Mouse (Mus musculus): ENCODE data around the gene Efna5. TPM values are rescaled to one million over a fixed set of nuclear protein-coding genes. Genes with fewer than 3 reads are reported as not detected.

Efna5 gene
- polyA plus RNA-seq, 1 experiment from 2014 or later: 32.3 TPM

DNA sequence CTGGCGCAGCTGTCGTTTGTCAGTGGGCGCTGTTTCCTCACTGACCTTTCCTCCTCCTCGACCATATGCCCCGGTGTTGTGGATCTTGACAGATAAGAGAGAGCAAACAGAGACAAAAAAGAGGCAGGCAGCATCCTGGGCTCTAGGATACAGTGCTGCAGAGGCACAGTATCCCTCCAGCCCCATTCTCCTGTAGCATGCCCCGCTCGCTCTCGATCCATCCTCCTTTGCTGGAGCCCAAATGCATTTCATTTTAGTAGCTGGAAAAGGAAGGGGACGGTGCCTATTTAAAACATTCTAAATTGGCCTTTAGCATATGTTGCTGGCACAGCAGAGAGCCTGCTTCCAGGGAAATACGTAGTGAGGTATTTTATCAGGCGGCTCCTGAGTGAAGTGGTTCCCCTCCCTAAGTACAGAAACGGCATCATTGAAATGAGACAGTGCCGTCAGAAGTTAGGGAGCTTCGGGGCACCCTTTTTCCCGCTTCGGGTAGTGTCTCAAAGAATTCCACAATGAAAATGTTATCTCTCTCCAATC lies 225.2 kb downstream of the Efna5 start:
- Histone ChIP-seq H3K4me3 (ENCODE audit: low read length) (no peak overlapping the region), H3K27me3 (replicated peaks; ENCODE audit: control insufficient read depth, insufficient read depth, low read length) (no peaks in the 10 kb centered on the region), H3K36me3 (ENCODE audit: control insufficient read depth, insufficient read depth, low read length) (no peaks in the 10 kb centered on the region), H3K9me3 (ENCODE audit: control insufficient read depth, low read length) (no peaks in the 10 kb centered on the region), H3K9ac (ENCODE audit: low read depth, low read length) (no peak overlapping the region), H3K4me1 (ENCODE audit: control insufficient read depth, insufficient read depth, low read depth, low read length) (peaks cover 10% of the 10 kb centered on the region), H3K4me2 (ENCODE audit: low read length) (no peak overlapping the region), H3K27ac (ENCODE audit: low read depth, low read length) (no peak overlapping the region)
- no peak for ATAC-seq
- WGBS: 63% methylated on average over 16 of the region's 16 CpGs

GRCm38 (mm10) chr17:62652451-62652850 lies 228.7 kb downstream of the Efna5 start:
- 65% methylated on average over 6 of the region's 6 CpGs for WGBS
- Histone ChIP-seq H3K4me2 (ENCODE audit: low read length) (no peak overlapping the region), H3K9me3 (ENCODE audit: control insufficient read depth, low read length) (no peaks in the 10 kb centered on the region), H3K27me3 (replicated peaks; ENCODE audit: control insufficient read depth, insufficient read depth, low read length) (no peaks in the 10 kb centered on the region), H3K27ac (ENCODE audit: low read depth, low read length) (no peak overlapping the region), H3K9ac (ENCODE audit: low read depth, low read length) (no peak overlapping the region), H3K4me1 (ENCODE audit: control insufficient read depth, insufficient read depth, low read depth, low read length) (no peaks in the 10 kb centered on the region; the same call in 1 of the 2 replicates), H3K4me3 (ENCODE audit: low read length) (no peak overlapping the region), H3K36me3 (ENCODE audit: control insufficient read depth, insufficient read depth, low read length) (no peaks in the 10 kb centered on the region)
- ATAC-seq: no peak

DNA sequence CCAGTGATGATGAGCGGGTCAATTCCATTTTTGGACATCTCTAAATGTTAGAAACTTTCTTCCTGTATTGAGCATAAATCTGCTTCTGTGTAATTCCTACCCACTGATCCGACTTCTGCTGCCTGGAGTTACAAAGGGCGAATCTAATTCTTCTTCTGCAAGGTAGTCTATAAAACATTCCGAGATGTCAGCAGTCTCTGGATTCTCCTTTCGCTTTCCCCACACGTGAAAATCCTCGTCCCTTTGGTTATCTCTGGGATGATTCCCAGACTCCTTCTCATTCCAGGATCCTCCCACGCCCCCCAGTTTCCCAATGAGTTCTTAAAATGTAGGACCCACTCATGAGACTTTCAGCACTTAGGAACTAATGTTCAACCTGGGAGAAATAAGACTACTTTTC lies 229.4 kb downstream of the Efna5 start:
- no peaks in the 10 kb centered on the region for H3K27me3 ChIP-seq (replicated peaks; ENCODE audit: control insufficient read depth, insufficient read depth, low read length)
- 85% methylated on average over 8 of the region's 8 CpGs for WGBS

DNA sequence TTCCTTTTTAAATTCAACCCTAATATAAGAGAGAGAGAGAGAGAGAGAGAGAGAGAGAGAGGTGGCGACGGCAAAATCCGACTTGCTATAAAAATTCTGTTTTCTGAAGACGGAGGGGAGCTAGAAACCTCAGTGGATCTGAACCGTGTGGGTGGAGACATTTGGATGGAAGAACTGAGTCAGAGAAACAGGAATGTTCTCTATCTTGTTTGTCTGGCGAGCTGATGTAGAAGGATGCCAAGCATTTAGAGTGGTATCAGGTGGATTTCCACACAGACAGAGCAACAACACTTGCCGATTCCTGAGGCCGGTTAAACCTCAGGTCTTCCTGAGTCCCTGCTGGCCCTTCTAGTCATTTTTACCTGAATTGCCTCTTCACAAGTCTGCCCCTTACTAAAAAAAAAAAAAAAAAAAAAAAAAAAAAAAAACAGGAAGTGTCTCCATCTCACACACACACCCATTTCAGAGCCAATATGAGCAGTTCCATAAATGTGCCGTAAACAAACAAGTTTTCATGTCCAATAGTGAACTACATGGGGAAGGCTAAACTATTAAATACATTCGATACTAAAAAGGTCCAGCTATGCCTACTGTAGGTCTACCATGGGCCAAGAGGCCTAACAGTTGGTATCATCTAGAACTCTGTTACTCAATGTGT lies 231.7 kb downstream of the Efna5 start:
- Histone ChIP-seq H3K27ac (ENCODE audit: low read depth, low read length) (no peak overlapping the region), H3K4me2 (ENCODE audit: low read length) (no peak overlapping the region), H3K36me3 (ENCODE audit: control insufficient read depth, insufficient read depth, low read length) (no peaks in the 10 kb centered on the region), H3K9me3 (ENCODE audit: control insufficient read depth, low read length) (no peaks in the 10 kb centered on the region), H3K4me3 (ENCODE audit: low read length) (no peak overlapping the region), H3K9ac (ENCODE audit: low read depth, low read length) (no peak overlapping the region), H3K4me1 (ENCODE audit: control insufficient read depth, insufficient read depth, low read depth, low read length) (no peaks in the 10 kb centered on the region), H3K27me3 (replicated peaks; ENCODE audit: control insufficient read depth, insufficient read depth, low read length) (no peaks in the 10 kb centered on the region)
- ATAC-seq: 0 out of 2 replicates have a peak, but pooled peaks have one; percentile 44
- WGBS: 93% methylated on average over 10 of the region's 10 CpGs

More for the DNA sequence above, 229.4 kb downstream of the Efna5 start:
- Histone ChIP-seq H3K36me3 (ENCODE audit: control insufficient read depth, insufficient read depth, low read length) (no peaks in the 10 kb centered on the region), H3K9ac (ENCODE audit: low read depth, low read length) (no peak overlapping the region), H3K9me3 (ENCODE audit: control insufficient read depth, low read length) (no peaks in the 10 kb centered on the region), H3K4me1 (ENCODE audit: control insufficient read depth, insufficient read depth, low read depth, low read length) (no peaks in the 10 kb centered on the region; the same call in 1 of the 2 replicates), H3K4me2 (ENCODE audit: low read length) (no peak overlapping the region), H3K4me3 (ENCODE audit: low read length) (no peak overlapping the region), H3K27ac (ENCODE audit: low read depth, low read length) (no peak overlapping the region)
- ATAC-seq: no peak

- Histone ChIP-seq H3K36me3 (ENCODE audit: control insufficient read depth, insufficient read depth, low read length) (no peaks in the 10 kb centered on the region), H3K27ac (ENCODE audit: low read depth, low read length) (no peak overlapping the region), H3K4me2 (ENCODE audit: low read length) (no peak overlapping the region), H3K9me3 (ENCODE audit: control insufficient read depth, low read length) (no peaks in the 10 kb centered on the region), H3K4me3 (ENCODE audit: low read length) (no peak overlapping the region), H3K27me3 (replicated peaks; ENCODE audit: control insufficient read depth, insufficient read depth, low read length) (no peaks in the 10 kb centered on the region), H3K4me1 (ENCODE audit: control insufficient read depth, insufficient read depth, low read depth, low read length) (no peaks in the 10 kb centered on the region), H3K9ac (ENCODE audit: low read depth, low read length) (no peak overlapping the region)
- no peak for ATAC-seq
- WGBS: 89% methylated on average over 8 of the region's 8 CpGs
These were observed 234.3 kb downstream of the Efna5 start for GRCm38 (mm10) chr17:62646836-62647235.

DNA sequence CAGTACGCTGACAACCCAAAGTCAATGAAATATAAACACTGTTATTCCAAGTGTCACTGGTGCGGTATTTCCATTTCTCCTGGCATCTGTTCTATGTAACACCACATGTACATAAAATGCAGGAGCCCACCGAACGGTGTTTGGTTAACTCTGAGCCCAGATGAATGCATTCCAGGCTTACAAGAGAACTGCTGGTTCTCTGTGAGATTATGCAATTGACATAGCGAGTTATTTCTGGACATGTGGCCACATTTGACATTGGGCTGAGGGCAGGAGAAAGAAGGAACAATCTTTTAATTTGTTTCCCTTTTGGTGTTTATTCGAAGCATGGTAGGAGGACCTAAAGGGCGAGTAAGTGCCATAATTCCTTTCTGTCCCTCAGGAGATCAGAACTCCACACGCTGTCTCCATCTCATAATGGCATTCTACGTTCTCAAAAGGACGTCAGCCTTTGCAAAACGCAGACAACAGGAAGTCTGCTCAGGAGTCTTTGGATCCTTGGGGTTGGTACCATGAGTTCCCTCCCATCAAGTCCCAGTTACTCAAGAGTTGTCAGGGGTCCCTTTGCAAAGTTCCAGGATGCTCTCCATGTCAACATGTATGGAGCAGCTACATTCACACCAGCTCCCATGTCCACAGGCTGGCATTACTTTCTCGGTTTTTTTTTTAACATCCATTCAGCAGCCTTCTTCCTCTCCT lies 238.5 kb downstream of the Efna5 start:
- 75% methylated on average over 12 of the region's 12 CpGs for whole genome bisulfite sequencing
- no peak for ATAC-seq
- H3K4me3 ChIP-seq (ENCODE audit: low read length): no peak overlapping the region

DNA sequence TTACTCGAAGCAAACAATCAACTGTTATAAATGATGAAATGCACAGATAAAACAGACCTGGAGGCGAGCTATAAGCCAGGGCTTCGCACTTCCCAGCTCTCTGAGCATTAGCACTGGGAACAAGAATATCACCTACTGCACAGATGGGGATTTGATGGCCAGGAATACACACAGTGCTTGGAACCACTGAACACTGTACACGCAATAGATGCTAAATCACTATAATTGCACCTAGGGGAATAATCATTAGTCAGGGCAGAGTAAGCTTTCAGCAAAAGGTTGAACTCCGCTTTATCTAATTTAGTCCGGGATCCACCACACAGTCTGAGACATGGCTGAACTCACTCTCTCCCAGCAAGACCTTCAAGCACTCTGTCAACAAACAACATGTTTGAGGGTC lies 240.5 kb downstream of the Efna5 start:
- H3K4me1 ChIP-seq (ENCODE audit: control insufficient read depth, insufficient read depth, low read depth, low read length): no peaks in the 10 kb centered on the region
- 66% methylated on average over 6 of the region's 6 CpGs for whole genome bisulfite sequencing
- no peak overlapping the region for H3K4me3 ChIP-seq (ENCODE audit: low read length)
- H3K36me3 ChIP-seq (ENCODE audit: control insufficient read depth, insufficient read depth, low read length): no peaks in the 10 kb centered on the region
- H3K9me3 ChIP-seq (ENCODE audit: control insufficient read depth, low read length): no peaks in the 10 kb centered on the region
- no peak for ATAC-seq
- H3K4me2 ChIP-seq (ENCODE audit: low read length): no peak overlapping the region
- no peak overlapping the region for H3K9ac ChIP-seq (ENCODE audit: low read depth, low read length)
- H3K27me3 ChIP-seq (replicated peaks; ENCODE audit: control insufficient read depth, insufficient read depth, low read length): no peaks in the 10 kb centered on the region
- H3K27ac ChIP-seq (ENCODE audit: low read depth, low read length): no peak overlapping the region

More for the DNA sequence above, 238.5 kb downstream of the Efna5 start:
- Histone ChIP-seq H3K27ac (ENCODE audit: low read depth, low read length) (no peak overlapping the region), H3K9me3 (ENCODE audit: control insufficient read depth, low read length) (no peaks in the 10 kb centered on the region), H3K4me1 (ENCODE audit: control insufficient read depth, insufficient read depth, low read depth, low read length) (no peaks in the 10 kb centered on the region), H3K36me3 (ENCODE audit: control insufficient read depth, insufficient read depth, low read length) (no peaks in the 10 kb centered on the region), H3K27me3 (replicated peaks; ENCODE audit: control insufficient read depth, insufficient read depth, low read length) (no peaks in the 10 kb centered on the region), H3K9ac (ENCODE audit: low read depth, low read length) (no peak overlapping the region), H3K4me2 (ENCODE audit: low read length) (no peak overlapping the region)

GRCm38 (mm10) chr17:62636896-62637295 lies 244.2 kb downstream of the Efna5 start:
- H3K27ac ChIP-seq (ENCODE audit: low read depth, low read length): no peak overlapping the region
- ATAC-seq: no peak
- H3K4me2 ChIP-seq (ENCODE audit: low read length): no peak overlapping the region
- H3K36me3 ChIP-seq (ENCODE audit: control insufficient read depth, insufficient read depth, low read length): no peaks in the 10 kb centered on the region
- no peaks in the 10 kb centered on the region for H3K4me1 ChIP-seq (ENCODE audit: control insufficient read depth, insufficient read depth, low read depth, low read length)
- H3K9ac ChIP-seq (ENCODE audit: low read depth, low read length): no peak overlapping the region
- H3K27me3 ChIP-seq (replicated peaks; ENCODE audit: control insufficient read depth, insufficient read depth, low read length): no peaks in the 10 kb centered on the region
- no peak overlapping the region for H3K4me3 ChIP-seq (ENCODE audit: low read length)
- H3K9me3 ChIP-seq (ENCODE audit: control insufficient read depth, low read length): no peaks in the 10 kb centered on the region
- 86% methylated on average over 7 of the region's 7 CpGs for WGBS

GRCm38 (mm10) chr17:62634937-62635336 lies 246.2 kb downstream of the Efna5 start:
- ATAC-seq: no peak
- H3K4me3 ChIP-seq (ENCODE audit: low read length): no peak overlapping the region
- no peaks in the 10 kb centered on the region for H3K27me3 ChIP-seq (replicated peaks; ENCODE audit: control insufficient read depth, insufficient read depth, low read length)
- no peak overlapping the region for H3K27ac ChIP-seq (ENCODE audit: low read depth, low read length)
- no peaks in the 10 kb centered on the region for H3K9me3 ChIP-seq (ENCODE audit: control insufficient read depth, low read length)
- no peak overlapping the region for H3K9ac ChIP-seq (ENCODE audit: low read depth, low read length)
- no peaks in the 10 kb centered on the region for H3K4me1 ChIP-seq (ENCODE audit: control insufficient read depth, insufficient read depth, low read depth, low read length)
- 70% methylated on average over 3 of the region's 3 CpGs for WGBS
- no peak overlapping the region for H3K4me2 ChIP-seq (ENCODE audit: low read length)
- no peaks in the 10 kb centered on the region for H3K36me3 ChIP-seq (ENCODE audit: control insufficient read depth, insufficient read depth, low read length)
